Mouse (Mus musculus) MEL-GATA-1-ER (cell line): ENCODE measurements around the gene Gstm6.
"Not testable (repeated sequence)": the region's sequence is repeated elsewhere in the genome, so short reads cannot be mapped to it uniquely, and the experiment has no call there.

Source experiments
- DNase-seq: peaks from one replicate; pipeline ENCODE4 v3.0.0-alpha.2; 2012; ENCODE audit warnings: low read depth; ENCODE audit errors: extremely low read depth

Gstm6 gene

GRCm38 (mm10) chr3:107943239-107943990, at the start of gene Gstm6:
Gene Gstm6 (minus strand): TSS chr3:107943749.
- DNase-seq = no peak

GRCm38 (mm10) chr3:107986041-107986562, 42.6 kb upstream of the Gstm6 start, which contains the start of gene Gstm2:
Gene Gstm2 (minus strand): TSS chr3:107986453.
- DNase-seq = no peak

GRCm38 (mm10) chr3:107985141-107985540, 41.6 kb upstream of the Gstm6 start:
- DNase-seq = not testable (repeated sequence)

- no peak for DNase-seq
These were observed 40.9 kb upstream of the Gstm6 start for GRCm38 (mm10) chr3:107984471-107984870.

GRCm38 (mm10) chr3:107983771-107984170, 40.2 kb upstream of the Gstm6 start:
- no peak for DNase-seq

GRCm38 (mm10) chr3:107982726-107983125, 39.2 kb upstream of the Gstm6 start:
- no peak for DNase-seq

- DNase-seq = no peak
These were observed 37.7 kb upstream of the Gstm6 start for GRCm38 (mm10) chr3:107981261-107981660.

- no peak for DNase-seq
These were observed 34.1 kb upstream of the Gstm6 start for GRCm38 (mm10) chr3:107977691-107978090.

GRCm38 (mm10) chr3:107974237-107974636, 30.7 kb upstream of the Gstm6 start:
- no peak for DNase-seq

GRCm38 (mm10) chr3:107972070-107972469, 28.5 kb upstream of the Gstm6 start:
- DNase-seq = no peak

GRCm38 (mm10) chr3:107971101-107971500, 27.6 kb upstream of the Gstm6 start:
- not testable (repeated sequence) for DNase-seq

GRCm38 (mm10) chr3:107968724-107969395, 25.3 kb upstream of the Gstm6 start, which contains the start of gene Gstm3:
Gene Gstm3 (minus strand): TSS chr3:107969283.
- DNase-seq = no peak

GRCm38 (mm10) chr3:107966631-107967030, 23.1 kb upstream of the Gstm6 start:
- DNase-seq = no peak

GRCm38 (mm10) chr3:107965592-107965991, 22.0 kb upstream of the Gstm6 start:
- no peak for DNase-seq

- DNase-seq = peak; percentile 79
These were observed 21.2 kb upstream of the Gstm6 start for GRCm38 (mm10) chr3:107964656-107965308.

GRCm38 (mm10) chr3:107964026-107964425, 20.5 kb upstream of the Gstm6 start:
- peak; percentile 39 for DNase-seq

- DNase-seq = not testable (repeated sequence)
These were observed 11.7 kb upstream of the Gstm6 start for GRCm38 (mm10) chr3:107955260-107955659.

- no peak for DNase-seq
These were observed 10.4 kb upstream of the Gstm6 start for GRCm38 (mm10) chr3:107953906-107954305.

- DNase-seq = peak; percentile 59
These were observed 9.8 kb upstream of the Gstm6 start for GRCm38 (mm10) chr3:107953328-107953755.

- no peak for DNase-seq
These were observed 7.0 kb upstream of the Gstm6 start for GRCm38 (mm10) chr3:107950531-107950930.

GRCm38 (mm10) chr3:107949461-107949860, 5.9 kb upstream of the Gstm6 start:
- not testable (repeated sequence) for DNase-seq

- no peak for DNase-seq
These were observed 2.2 kb upstream of the Gstm6 start for GRCm38 (mm10) chr3:107945729-107946128.
